Mouse (Mus musculus) hindbrain, embryonic 16.5 days (tissue): ENCODE results near the gene Crp. TPM values are rescaled to one million over a fixed set of nuclear protein-coding genes. Genes with fewer than 3 reads are reported as not detected.

ENCODE experiments used
- ATAC-seq: fragments of 200-750 bp; cut with Nextera tagmentation; 2 replicates; pipeline ENCODE4 v1.8.0; 2017; ENCODE audit warnings: moderate TSS enrichment, moderate library complexity
- H3K27ac ChIP-seq: fragments of 300-500 bp; sonication (generic); 2 replicates; pipeline ENCODE4 v1.5.1; 2014; ENCODE audit warnings: low read depth, mild to moderate bottlenecking, control low read depth, low read length, moderate library complexity
- H3K27me3 ChIP-seq: fragments of 300-500 bp; sonication (generic); replicated peaks from 2 replicates; pipeline ENCODE4 v1.6.1; 2014; ENCODE audit warnings: low read length; ENCODE audit not compliant: control insufficient read depth, insufficient read depth
- H3K36me3 ChIP-seq: fragments of 300-500 bp; sonication (generic); 2 replicates; pipeline ENCODE4 v1.6.1; 2014; ENCODE audit warnings: mild to moderate bottlenecking, low read length, moderate library complexity, mixed read lengths; ENCODE audit not compliant: control insufficient read depth, insufficient read depth
- H3K4me1 ChIP-seq: fragments of 300-500 bp; sonication (generic); 2 replicates; pipeline ENCODE4 v1.6.1; 2014; ENCODE audit warnings: low read depth, low read length; ENCODE audit not compliant: control insufficient read depth, insufficient read depth
- H3K4me2 ChIP-seq: fragments of 300-500 bp; sonication (generic); 2 replicates; pipeline ENCODE4 v1.6.1; 2014; ENCODE audit warnings: mild to moderate bottlenecking, low read length, control low read depth, moderate library complexity
- H3K4me3 ChIP-seq: fragments of 300-500 bp; sonication (generic); 2 replicates; pipeline ENCODE4 v1.5.1; 2014; ENCODE audit warnings: mild to moderate bottlenecking, low read length, control low read depth, moderate library complexity
- H3K9ac ChIP-seq: fragments of 300-500 bp; sonication (generic); 2 replicates; pipeline ENCODE4 v1.6.1; 2014; ENCODE audit warnings: low read depth, mild to moderate bottlenecking, control low read depth, low read length, moderate library complexity
- H3K9me3 ChIP-seq: fragments of 300-500 bp; sonication (generic); 2 replicates; pipeline ENCODE4 v1.6.1; 2014; ENCODE audit warnings: mild to moderate bottlenecking, low read length, moderate library complexity; ENCODE audit not compliant: control insufficient read depth
- WGBS: fragments of 180-500 bp; shearing (Covaris S2); extraction: QIAGEN DNeasy Blood & Tissue Kit; methylation state at CpG from one replicate; pipeline ENCODE4 v1.1.7; 2014; 5-methylcytosine and 5-hydroxymethylcytosine counted together
- polyA plus RNA-seq: library from polyadenylated mRNA; unstranded; fragments of >200 nt; fragmentation: Nextera tagmentation; extraction: Ambion mirVana; gene quantifications from 2 replicates; pipeline ENCODE4 v1.2.1, GENCODE M21; 2015

The Crp gene
- polyA plus RNA-seq: 0.09 TPM in 1 of 2 replicates, not detected in the other

DNA sequence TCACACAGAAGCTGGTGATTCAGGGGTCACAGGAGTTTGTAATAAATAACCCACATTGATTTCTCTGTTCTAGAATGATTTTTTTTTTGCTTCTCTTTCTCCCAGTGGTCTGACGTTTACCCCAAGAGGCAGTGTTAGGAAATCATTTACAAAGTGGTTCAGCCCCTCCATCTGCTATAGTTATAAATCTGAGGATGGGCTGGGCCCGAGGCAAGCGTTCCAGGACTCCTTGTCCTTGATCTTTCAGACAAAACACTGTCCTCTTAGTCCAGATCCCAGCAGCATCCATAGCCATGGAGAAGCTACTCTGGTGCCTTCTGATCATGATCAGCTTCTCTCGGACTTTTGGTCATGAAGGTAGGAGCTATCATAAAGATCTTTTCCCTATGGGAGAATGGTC, at the start of gene Crp:
Gene Crp, plus strand, starts transcription at position 212 of the 400 bp plus-strand sequence.
- no peak within 1 kb of the TSS for H3K4me3 ChIP-seq
- ATAC-seq: no peak
- H3K9me3 ChIP-seq: no peaks in the 10 kb centered on the region
- no peaks in the 10 kb centered on the region for H3K27me3 ChIP-seq
- H3K36me3 ChIP-seq: no peaks in the 10 kb centered on the region
- H3K4me1 ChIP-seq: no peaks in the 10 kb centered on the region
- H3K9ac ChIP-seq: no peak within 1 kb of the TSS
- H3K27ac ChIP-seq: no peak within 1 kb of the TSS
- 74% methylated on average over 4 of the region's 4 CpGs for WGBS
- no peak within 1 kb of the TSS for H3K4me2 ChIP-seq

DNA sequence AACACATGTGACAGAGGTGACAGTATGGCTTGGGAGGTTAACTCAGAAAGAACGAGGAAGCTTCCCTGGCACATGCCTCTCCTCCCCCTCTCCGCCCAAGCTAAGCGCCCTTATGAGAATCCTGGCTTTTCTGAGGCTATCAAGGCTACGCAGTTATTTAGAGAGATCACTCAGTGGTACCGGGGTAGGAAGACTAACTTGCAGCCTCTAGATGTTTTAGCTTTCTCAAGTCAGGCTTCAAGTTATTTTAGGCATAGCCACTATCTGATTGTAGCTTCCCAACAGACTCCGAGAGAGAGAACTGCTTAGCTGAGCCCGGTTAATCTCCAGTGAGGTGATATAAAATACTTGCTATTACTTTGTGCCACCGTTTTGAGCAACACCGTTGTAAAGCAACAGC, 48.5 kb upstream of the Crp start:
- Histone ChIP-seq H3K9me3 (no peaks in the 10 kb centered on the region), H3K4me1 (no peaks in the 10 kb centered on the region), H3K9ac (no peak overlapping the region), H3K36me3 (no peaks in the 10 kb centered on the region), H3K27me3 (no peaks in the 10 kb centered on the region), H3K4me2 (no peak overlapping the region), H3K27ac (no peak overlapping the region), H3K4me3 (no peak overlapping the region)
- no peak for ATAC-seq
- 89% methylated on average over 9 of the region's 9 CpGs for WGBS

DNA sequence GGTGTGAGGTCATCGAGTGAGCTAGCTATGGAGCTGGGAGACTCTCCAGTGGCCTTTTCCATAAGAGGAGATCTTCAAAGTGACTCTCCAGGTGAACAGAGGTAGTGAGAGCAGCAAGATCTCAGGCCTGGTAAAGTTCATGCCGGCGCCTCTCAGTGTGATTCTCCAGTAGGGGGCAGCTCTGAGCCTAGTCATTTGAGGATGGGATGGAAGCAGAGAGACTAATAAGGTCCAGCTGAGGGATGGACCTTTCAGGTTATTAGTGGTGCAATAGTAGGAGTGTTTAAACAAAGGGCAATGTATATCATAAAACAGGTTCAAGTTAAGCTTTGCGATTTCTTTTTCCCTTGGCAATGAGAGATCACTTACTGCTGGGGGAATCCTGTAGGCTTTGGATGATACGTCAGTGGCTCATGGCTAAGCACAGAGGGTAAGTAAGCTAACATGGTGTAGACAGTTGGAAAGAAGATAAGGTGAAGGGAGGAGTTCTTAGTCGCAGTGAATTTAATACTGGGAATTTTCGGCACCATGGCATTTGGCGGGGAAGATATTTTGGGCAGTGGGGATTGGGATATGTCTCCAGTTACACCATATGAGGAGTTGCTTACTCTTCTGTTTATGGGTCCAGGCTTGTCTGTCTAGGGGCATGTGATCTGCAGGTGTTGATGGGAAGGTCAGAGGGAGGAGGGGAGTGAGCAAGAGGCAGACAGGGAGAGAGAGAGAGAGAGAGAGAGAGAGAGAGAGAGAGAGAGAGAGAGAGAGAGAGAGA, 47.2 kb upstream of the Crp start:
- Histone ChIP-seq H3K36me3 (no peaks in the 10 kb centered on the region), H3K4me3 (no peak overlapping the region), H3K4me1 (no peaks in the 10 kb centered on the region), H3K9ac (no peak overlapping the region), H3K27me3 (no peaks in the 10 kb centered on the region), H3K9me3 (no peaks in the 10 kb centered on the region), H3K4me2 (no peak overlapping the region), H3K27ac (no peak overlapping the region)
- WGBS: 62% methylated on average over 8 of the region's 8 CpGs
- no peak for ATAC-seq

DNA sequence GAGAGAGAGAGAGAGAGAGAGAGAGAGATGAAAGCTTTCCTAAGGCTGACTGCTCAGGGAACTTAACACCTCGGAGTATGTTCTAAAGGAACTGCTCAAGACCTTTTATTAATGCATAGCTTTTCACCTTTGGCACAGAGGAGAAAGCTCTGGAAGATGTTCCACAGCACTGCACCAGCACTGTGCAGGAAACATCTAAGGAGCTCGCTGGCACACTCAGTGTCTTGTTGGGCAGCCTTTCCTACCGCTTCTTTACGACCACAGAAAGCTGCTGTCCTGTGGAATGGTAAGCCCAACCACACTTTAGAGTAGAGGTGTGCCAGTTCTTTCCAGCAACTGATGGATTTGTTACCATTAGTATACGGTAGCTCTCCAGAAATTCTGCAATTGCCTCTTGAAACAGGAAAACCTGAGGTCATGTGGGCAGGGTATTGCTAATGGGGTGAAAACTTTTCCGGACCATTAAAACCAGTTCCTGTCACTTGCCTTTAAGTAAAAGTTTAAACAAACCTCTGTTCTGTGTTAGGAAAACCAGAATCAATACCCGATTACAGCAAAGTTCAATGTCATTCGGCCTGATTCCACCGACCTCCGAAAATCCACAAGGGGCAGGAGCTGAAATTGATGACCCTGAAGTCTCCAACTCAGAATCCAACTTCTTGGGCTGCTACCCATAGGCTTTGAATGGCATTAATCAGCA, 46.4 kb upstream of the Crp start:
- H3K9ac ChIP-seq: no peak overlapping the region
- H3K4me3 ChIP-seq: no peak overlapping the region
- H3K4me1 ChIP-seq: no peaks in the 10 kb centered on the region
- no peak overlapping the region for H3K27ac ChIP-seq
- H3K4me2 ChIP-seq: no peak overlapping the region
- 86% methylated on average over 10 of the region's 10 CpGs for WGBS
- H3K36me3 ChIP-seq: no peaks in the 10 kb centered on the region
- ATAC-seq: no peak
- H3K9me3 ChIP-seq: no peaks in the 10 kb centered on the region
- no peaks in the 10 kb centered on the region for H3K27me3 ChIP-seq

DNA sequence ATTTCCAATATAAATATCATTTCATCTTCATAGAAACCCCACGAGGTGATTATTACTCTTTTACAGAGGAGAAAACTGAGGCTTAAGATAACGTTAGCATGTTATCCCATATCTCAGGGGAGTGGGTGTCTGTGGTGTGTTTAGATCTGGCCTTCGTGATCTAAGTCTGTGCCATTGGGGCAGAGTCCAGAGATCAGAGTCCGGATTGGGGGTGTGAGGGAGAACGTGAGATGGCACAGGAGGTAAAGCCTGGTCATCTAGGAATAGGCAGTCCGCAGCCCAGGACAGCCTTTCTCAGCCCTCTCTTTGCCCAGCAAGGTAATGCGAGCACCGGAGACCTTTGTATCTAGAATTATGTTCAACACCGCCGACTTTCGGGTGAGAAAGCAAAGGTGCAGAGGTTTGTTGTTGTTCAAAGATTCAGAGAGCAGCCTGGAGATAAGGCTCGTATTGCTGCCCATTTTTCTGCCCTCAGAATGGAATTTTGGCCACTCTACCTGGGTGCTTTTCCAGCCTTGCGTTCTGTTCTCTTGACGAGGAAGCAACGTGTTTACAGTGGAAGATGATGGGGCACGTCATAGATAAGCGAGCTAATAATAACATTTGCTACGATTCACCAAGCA, 45.7 kb upstream of the Crp start:
- Histone ChIP-seq H3K9me3 (no peaks in the 10 kb centered on the region), H3K9ac (no peak overlapping the region), H3K27ac (no peak overlapping the region), H3K4me2 (no peak overlapping the region), H3K27me3 (no peaks in the 10 kb centered on the region), H3K4me3 (no peak overlapping the region), H3K4me1 (no peaks in the 10 kb centered on the region), H3K36me3 (no peaks in the 10 kb centered on the region)
- no peak for ATAC-seq
- WGBS: 86% methylated on average over 18 of the region's 18 CpGs

DNA sequence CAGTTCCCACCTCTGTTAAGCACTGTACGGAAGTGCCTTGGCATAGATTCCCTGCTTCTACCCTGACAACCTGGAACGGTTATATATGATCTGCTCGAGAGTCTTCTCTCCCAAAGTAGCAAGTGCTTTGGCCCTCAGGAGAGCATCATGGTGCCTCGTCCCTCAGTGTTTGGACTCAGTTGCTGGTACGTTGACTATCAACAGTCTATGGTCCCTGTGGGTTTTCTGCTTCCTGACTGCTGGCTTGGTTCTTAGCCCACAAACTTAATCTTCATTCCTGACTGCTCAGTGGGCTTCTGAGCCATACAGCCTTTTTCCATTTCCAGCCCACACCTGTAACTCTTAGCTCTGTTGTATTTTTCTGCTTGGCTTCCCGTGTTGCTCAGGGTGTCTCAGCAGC, 44.0 kb upstream of the Crp start:
- no peak overlapping the region for H3K4me3 ChIP-seq
- 70% methylated on average over 6 of the region's 6 CpGs for WGBS
- no peaks in the 10 kb centered on the region for H3K27me3 ChIP-seq
- H3K4me1 ChIP-seq: no peaks in the 10 kb centered on the region
- H3K36me3 ChIP-seq: no peaks in the 10 kb centered on the region
- H3K27ac ChIP-seq: no peak overlapping the region
- no peak overlapping the region for H3K4me2 ChIP-seq
- ATAC-seq: no peak
- H3K9me3 ChIP-seq: no peaks in the 10 kb centered on the region
- H3K9ac ChIP-seq: no peak overlapping the region

DNA sequence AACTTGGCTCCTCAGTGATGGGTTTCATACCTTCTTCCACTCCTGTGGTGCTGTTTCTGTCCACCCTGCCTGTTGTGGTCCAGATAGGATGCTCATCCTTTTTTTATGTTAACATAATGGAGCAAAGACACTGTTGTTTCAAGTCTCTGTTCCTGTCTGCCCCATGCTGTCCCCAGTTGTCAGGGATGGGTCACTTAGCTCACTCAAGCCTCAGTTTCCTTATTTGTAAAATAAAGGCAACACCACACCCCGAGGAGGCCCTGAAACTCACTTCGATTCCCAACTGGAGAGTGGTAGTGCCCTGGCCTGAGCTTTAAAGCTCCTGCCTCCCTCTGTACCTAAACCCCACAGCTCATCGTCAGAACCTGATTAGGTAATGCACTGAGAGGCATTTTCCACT, 40.6 kb upstream of the Crp start:
- Histone ChIP-seq H3K4me1 (no peaks in the 10 kb centered on the region), H3K4me2 (no peak overlapping the region), H3K27ac (no peak overlapping the region), H3K36me3 (no peaks in the 10 kb centered on the region), H3K9me3 (no peaks in the 10 kb centered on the region), H3K9ac (no peak overlapping the region), H3K27me3 (no peaks in the 10 kb centered on the region), H3K4me3 (no peak overlapping the region)
- ATAC-seq: no peak
- WGBS: 57% methylated on average over 3 of the region's 3 CpGs

DNA sequence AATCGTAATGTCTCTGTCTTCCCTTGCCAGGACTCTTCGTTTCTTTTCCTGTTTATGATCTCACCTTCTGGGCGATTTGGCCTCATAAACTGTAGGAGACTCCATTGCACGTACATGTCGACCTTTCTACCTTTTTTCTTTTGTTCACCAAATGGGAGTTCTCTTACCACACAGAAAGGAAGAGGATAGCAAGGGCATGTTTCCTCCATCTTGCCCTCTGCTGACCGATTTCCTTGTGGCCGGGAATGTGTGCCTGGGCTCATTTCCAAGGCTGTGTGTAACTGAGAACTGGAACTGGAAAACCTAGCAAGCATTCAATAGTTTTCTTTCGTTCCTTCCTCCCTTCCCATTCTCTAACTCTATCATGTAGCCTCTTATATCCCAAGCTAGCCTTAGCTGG, 38.2 kb upstream of the Crp start:
- no peaks in the 10 kb centered on the region for H3K27me3 ChIP-seq
- ATAC-seq: no peak
- H3K4me1 ChIP-seq: no peaks in the 10 kb centered on the region
- H3K9me3 ChIP-seq: no peaks in the 10 kb centered on the region
- no peak overlapping the region for H3K27ac ChIP-seq
- no peak overlapping the region for H3K4me3 ChIP-seq
- no peak overlapping the region for H3K4me2 ChIP-seq
- no peaks in the 10 kb centered on the region for H3K36me3 ChIP-seq
- H3K9ac ChIP-seq: no peak overlapping the region
- 88% methylated on average over 8 of the region's 8 CpGs for WGBS

DNA sequence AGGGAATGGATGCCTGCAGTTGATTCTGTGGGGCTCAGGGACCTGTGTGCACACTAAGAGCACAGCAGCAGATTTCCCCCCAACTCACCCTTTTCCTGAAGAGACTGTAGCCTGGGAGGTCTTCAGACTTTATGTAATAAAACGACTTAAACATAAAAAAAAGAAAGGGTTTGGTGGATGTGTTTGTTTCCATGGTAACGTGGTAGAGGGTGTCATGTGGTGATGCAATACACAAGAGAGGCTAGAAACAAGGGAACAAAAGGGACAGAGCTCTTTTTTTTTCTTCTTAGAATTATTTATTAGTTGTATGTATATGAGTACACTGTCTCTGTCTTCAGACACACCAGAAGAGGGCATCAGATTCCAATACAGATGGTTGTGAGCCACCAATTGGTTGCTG, 32.4 kb upstream of the Crp start:
- H3K27me3 ChIP-seq: no peaks in the 10 kb centered on the region
- H3K4me3 ChIP-seq: no peak overlapping the region
- H3K36me3 ChIP-seq: no peaks in the 10 kb centered on the region
- ATAC-seq: no peak
- H3K27ac ChIP-seq: no peak overlapping the region
- no peaks in the 10 kb centered on the region; the same call in 1 of the 2 replicates for H3K4me1 ChIP-seq
- H3K9ac ChIP-seq: no peak overlapping the region
- no peak overlapping the region for H3K4me2 ChIP-seq
- H3K9me3 ChIP-seq: no peaks in the 10 kb centered on the region
- 54% methylated on average over 2 of the region's 2 CpGs for WGBS
